Mouse (Mus musculus): ENCODE results near the gene 6030408B16Rik.
A peak's percentile ranks its signal among the peaks of the same experiment; 100 is the strongest.

6030408B16Rik gene

GRCm38 (mm10) chr15:101267053-101268032 is 25.7 kb upstream of the 6030408B16Rik start:
- peak; percentile 23 for DNase-seq (ENCODE audit: low read depth, low spot score)

GRCm38 (mm10) chr15:101270101-101270820 is 22.8 kb upstream of the 6030408B16Rik start:
- no peak for DNase-seq (ENCODE audit: low read depth, low spot score)

GRCm38 (mm10) chr15:101271107-101271506 is 21.9 kb upstream of the 6030408B16Rik start:
- DNase-seq (ENCODE audit: low read depth, low spot score) = no peak

GRCm38 (mm10) chr15:101271513-101271912 is 21.5 kb upstream of the 6030408B16Rik start:
- no peak for DNase-seq (ENCODE audit: low read depth, low spot score)

- DNase-seq (ENCODE audit: low read depth, low spot score) = no peak
These were observed 18.6 kb upstream of the 6030408B16Rik start for GRCm38 (mm10) chr15:101274380-101274779.

DNA sequence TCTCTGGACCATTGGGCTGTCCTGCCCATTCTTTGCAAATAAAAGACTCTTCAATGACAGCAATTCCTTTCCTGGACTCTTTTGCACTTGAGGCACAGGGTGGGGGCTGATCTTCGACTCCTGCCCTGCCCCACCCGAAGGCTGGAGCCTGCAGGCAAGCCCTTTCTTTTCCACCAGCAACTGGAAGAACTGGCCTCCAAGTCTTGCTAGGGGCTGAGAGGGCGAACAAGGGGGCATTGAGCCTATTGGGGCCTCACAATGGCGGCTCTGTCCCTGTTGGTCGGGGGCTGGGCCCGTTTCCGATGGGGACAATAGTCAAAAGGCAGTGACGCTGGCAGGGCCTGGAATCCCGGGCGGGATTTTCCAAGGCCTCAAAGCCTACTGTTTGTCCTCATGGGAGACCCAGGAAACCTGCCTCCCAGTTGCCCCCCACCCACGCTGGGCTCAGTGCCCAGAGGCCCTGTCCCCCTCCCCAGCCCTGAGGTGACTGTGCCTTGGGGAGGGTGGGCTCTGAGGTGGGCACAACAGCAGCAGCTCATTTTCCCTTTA is 15.6 kb upstream of the 6030408B16Rik start:
- no peak for DNase-seq (ENCODE audit: low read depth, low spot score)

- no peak for DNase-seq (ENCODE audit: low read depth, low spot score)
These were observed 14.4 kb upstream of the 6030408B16Rik start for GRCm38 (mm10) chr15:101278589-101278988.

- no peak for DNase-seq (ENCODE audit: low read depth, low spot score)
These were observed 13.5 kb upstream of the 6030408B16Rik start for GRCm38 (mm10) chr15:101279430-101279999.

- DNase-seq (ENCODE audit: low read depth, low spot score) = no peak
These were observed 10.5 kb upstream of the 6030408B16Rik start for GRCm38 (mm10) chr15:101282471-101282870.

DNA sequence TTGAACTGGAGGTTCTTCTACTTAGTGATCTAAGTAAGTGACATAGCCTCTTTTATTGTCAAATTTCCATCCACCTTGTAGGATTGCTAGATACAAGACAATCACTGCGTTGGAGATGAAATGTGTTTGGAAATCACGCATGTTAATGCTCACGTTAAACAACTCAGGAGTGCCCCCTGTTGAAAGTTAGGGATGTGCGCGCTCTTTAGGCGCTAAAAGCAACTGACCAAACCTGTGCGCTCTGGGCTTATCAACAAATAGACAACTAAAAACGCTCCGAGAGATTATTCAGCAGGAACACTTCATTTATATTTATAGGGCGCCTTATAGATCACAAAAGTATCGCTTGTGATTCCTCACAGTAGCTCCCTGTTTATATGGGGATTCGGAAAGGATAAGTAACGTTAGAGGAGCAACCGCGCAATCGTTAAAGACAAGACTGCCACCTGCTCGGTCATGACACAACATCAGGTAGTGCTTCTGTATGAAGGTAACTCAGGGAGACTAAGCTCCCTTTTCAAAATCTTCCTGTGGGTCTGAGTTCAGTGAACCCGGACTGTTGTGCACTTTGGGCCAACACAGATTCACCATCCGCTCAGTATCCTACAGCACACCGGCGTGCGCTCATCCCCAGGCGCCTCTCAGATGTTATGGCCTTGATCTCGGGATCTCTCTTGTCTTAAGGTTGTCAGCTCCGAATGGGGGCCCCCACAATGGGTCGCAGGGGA is 9.7 kb upstream of the 6030408B16Rik start:
- DNase-seq (ENCODE audit: low read depth, low spot score) = peak; percentile 86

DNA sequence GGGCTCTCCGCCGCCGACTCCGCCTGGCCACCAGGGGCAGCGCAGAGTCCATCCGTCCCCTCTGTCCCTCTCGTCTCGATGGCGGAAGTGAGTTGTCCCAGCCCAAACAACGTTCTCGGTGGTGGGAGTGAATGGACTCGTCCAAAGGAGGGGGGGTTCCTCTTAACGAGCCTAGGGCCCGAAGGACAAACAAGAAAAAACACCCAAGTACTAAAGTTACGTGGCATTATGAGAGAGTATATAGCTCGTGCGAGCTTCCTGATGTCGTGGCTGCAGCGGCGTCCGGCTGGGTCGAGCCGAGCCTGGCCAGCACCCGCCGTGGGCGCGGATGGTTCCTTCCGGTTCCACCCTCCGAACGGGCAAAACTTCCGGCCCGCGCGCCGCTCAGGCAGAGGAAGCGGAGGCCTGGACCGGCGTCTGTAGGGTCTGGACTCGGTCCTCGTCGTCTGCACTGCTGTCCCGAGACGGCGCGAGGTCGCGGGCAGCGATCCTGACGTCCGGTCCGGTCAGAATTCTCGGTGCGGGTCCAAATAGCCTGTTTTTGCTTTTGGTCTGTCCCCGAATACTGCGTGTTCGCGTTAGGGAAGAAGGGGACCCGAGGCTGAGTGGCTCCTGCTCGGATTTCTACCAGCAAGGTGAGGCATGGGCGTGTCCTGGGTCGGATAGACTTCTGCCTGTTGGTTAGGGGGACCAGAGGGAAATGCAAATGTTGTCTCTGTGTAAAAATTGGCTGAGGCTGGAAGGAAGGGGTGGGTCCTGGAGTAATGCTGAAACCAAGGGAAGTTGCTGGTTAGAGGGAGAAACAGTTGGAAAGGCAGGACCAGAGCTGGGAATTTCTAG is 8.9 kb upstream of the 6030408B16Rik start, which contains the start of gene Atg101:
TSS of gene Atg101 (plus strand) at position 362 of the 840 bp plus-strand sequence.
- DNase-seq (ENCODE audit: low read depth, low spot score) = peak; percentile 97

DNA sequence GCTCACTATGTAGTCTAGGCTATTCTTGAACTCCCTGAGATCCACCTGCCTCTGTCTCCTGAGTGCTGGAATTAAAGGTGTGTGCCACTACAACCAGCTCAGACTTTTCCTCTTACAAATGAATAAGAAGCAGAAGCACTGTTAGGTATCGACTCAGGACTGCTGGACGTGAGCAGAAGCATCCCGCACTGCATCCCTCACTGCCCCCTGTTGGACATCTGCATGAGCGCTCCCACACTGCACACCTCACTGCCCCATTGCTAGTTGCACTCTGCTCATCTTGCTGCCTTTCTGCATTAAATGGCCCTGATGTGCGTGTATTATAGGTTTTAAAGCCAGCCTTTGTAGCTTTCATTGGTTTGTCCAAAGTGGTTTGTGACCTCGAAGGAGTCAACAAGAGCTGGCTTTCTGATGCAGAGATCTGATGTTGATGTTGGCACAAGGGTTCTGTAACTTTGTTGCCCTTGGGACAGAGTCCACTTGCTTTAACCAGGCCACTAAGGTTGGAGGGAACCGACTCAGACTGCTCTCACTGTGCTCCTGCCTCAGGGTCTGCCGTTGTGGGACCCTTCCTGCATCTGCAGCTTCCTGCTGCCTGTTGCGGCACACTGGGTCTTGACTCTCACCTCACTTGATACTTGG is 6.8 kb upstream of the 6030408B16Rik start:
- peak; percentile 40 for DNase-seq (ENCODE audit: low read depth, low spot score)

DNA sequence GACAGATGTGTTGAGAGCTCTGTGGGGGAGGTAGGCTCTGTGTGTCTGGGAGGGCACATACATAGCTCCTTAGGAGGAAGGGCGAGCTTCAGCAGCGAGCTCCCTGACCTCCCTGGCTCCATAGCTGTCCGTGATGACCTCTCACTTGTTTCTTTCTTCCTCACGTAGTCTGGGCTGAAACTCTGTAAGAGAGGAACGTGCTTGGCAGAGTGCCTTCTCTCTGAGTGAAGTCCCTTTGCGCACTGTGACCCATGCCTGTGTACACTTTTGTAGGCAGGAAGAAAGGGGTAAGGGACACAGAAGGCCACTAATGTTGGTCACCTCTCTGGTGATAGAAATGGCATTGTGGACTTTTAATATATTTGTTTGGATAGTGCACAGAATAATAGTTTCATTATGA is 5.7 kb upstream of the 6030408B16Rik start:
- DNase-seq (ENCODE audit: low read depth, low spot score) = no peak

GRCm38 (mm10) chr15:101290354-101290753 is 2.7 kb upstream of the 6030408B16Rik start:
- DNase-seq (ENCODE audit: low read depth, low spot score) = no peak

GRCm38 (mm10) chr15:101292012-101292411 is 1.0 kb upstream of the 6030408B16Rik start:
- DNase-seq (ENCODE audit: low read depth, low spot score) = no peak

DNA sequence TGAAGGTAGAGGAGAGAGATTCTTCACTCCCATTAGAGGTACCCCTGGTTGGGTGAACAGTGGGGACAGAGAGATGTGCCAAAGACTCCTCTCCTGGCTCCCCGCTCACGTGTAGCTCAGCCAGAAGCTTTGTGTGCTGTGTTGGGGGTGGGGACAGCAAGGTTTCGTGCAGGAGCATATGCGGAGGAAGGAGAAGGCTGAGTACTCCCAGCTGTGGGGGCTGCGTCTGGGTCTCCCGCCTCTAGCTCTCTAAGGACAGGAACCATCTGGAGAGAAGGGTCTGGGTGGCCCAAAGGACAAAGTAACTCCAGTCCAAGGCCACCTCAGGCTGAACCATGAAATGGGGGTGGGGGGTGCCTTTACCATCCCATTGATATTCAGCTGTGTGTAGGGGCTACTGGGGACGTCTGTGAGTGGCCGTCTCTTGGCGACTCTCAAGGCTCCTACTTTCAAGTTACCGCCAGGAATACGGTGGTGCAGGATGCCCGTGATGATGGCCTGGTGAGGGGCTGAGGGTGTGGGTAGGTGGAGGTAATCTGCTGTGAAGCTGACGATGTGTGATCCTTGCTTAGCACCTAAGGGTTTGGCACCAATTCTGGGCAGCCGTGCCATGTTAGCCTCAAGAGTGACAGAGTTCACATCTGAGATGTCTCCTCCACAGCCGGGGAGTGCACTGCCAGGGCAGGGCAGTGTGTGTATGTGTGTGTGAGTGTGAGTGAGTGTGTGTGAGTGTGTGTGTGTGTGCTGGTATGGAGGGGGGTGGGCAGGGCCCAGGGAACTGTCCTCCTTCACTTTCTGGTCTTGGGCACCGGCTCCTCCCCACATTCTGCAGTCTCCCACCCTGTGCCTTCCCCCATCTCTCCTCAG is 1.2 kb downstream of the 6030408B16Rik start:
- DNase-seq (ENCODE audit: low read depth, low spot score) = no peak

DNA sequence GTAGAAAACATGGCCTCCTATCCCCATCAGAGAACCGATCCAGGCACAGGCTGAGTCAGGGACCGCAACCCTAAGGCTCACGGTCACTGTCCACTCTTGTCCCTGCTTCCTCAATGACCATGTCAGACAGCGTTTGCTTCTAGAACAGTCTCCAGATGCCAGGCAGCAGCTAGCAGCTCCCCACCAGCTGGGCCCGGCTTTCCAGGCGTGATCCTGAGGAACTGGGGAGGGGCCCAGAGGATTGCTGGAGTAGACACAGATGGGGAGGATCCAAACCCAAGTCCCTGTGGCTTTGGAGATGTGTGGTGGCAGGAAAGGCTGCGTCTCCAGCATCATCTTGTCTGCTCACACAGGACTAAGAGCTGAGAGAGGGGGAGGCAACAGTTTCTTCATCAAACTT is 2.1 kb downstream of the 6030408B16Rik start:
- no peak for DNase-seq (ENCODE audit: low read depth, low spot score)

DNA sequence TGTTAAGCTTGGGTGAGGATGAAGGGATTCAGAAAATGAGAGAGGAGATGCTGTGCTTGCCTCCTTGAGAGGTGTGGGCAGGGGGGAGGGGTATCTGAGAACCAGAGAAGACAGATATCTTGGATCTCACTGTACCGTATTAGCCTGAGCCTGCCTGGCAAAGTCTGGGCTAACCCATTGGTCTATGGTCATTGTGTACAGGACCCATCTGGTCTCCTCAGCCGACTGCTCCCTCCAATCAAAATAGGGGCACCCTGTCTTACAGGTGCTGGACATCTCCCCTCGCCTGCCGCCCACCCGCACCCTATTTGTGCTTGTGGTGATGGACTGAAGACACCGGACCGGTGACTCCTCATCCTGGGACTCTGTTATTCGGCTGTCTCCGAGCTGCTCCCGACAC is 2.6 kb downstream of the 6030408B16Rik start:
- DNase-seq (ENCODE audit: low read depth, low spot score) = no peak

DNA sequence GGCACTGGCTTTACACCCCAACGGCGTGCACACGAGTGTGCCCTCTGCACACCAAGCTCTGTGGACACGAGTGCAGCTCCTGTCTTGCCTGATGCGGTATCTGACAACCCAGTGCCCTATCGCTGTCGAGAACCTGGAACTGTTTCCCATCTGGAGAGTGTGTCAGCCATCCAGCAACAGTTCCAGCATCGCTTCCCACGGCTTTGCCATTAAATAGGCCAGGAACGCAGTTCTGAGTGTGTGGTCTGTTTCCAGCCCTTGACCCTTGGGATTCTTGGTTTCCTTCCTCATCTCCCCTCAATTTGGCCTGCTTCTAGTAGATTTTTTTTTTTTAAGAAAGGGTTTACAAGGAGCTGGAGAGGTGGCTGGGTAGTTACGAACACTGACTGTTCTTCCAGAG is 3.1 kb downstream of the 6030408B16Rik start:
- no peak for DNase-seq (ENCODE audit: low read depth, low spot score)

Data from A20 (cell line).